In the genomic region with DNA sequence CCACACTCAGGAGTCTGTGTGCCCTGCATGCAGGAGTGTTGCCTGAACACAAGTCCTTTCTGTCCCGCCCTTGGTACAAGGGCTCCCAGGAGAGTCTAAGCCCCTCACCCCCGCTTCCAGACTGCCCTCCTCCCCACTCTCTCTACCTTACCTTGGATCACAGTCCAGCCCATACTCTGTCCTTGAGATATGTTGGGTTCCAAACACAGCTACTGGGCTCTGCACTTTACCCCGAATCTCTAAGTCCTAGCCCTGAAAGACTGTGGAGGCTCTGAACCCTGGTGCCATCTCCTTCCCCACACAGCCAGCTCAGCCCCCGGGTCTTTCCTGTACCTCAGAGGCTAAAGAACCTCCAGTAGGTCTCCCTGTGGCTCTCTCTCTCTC, we compare ENCODE assay signal across 8 mouse cellular contexts.
DNase-seq lines count a peak whose midpoint lies in the region; ATAC-seq and TF ChIP-seq lines count a peak whose summit lies in the region.

No protein-coding gene starts in this region.

- peaks cover 52% of the 10 kb centered on the region for H3K4me1 ChIP-seq in heart, embryonic 13.5 days
- H3K4me1 ChIP-seq in ES-Bruce4 (ENCODE audit: control insufficient read depth, insufficient read depth, low read length), result peaks cover 2% of the 10 kb centered on the region
- peaks cover 16% of the 10 kb centered on the region for H3K4me1 ChIP-seq in heart, postnatal 0 days (ENCODE audit: control insufficient read depth, insufficient read depth)
- H3K4me1 ChIP-seq in midbrain, embryonic 11.5 days (ENCODE audit: control insufficient read depth, insufficient read depth, low read length), result peaks cover 10% of the 10 kb centered on the region

- H3K4me2 ChIP-seq in heart, embryonic 13.5 days, result peak overlapping the region; percentile 65
- peak overlapping the region; percentile 49 for H3K4me2 ChIP-seq in heart, postnatal 0 days (ENCODE audit: low read depth, low read length)
- peak overlapping the region; percentile 35 for H3K4me2 ChIP-seq in midbrain, embryonic 11.5 days

- no peaks in the 10 kb centered on the region for H3K9me3 ChIP-seq in heart, embryonic 13.5 days
- no peaks in the 10 kb centered on the region for H3K9me3 ChIP-seq in ES-Bruce4 (replicated peaks; ENCODE audit: control insufficient read depth, insufficient read depth, low read length, poor library complexity, severe bottlenecking)
- H3K9me3 ChIP-seq in heart, postnatal 0 days (replicated peaks; ENCODE audit: control insufficient read depth, low read length), result no peaks in the 10 kb centered on the region
- no peaks in the 10 kb centered on the region for H3K9me3 ChIP-seq in midbrain, embryonic 11.5 days (ENCODE audit: control insufficient read depth, low read length)

- no peak for TF ChIP-seq CTCF in ES-Bruce4 (IDR thresholded peaks at IDR 0.05; ENCODE audit: low read depth, low read length)
- no peak for TF ChIP-seq CTCF in heart, postnatal 0 days (IDR thresholded peaks at IDR 0.05; ENCODE audit: low read depth)

- H3K27ac ChIP-seq in heart, embryonic 13.5 days (replicated peaks), result peak overlapping the region; percentile 95
- peak overlapping the region; percentile 99 for H3K27ac ChIP-seq in ES-Bruce4 (ENCODE audit: insufficient read depth, low read length)
- peak overlapping the region; percentile 90 for H3K27ac ChIP-seq in heart, postnatal 0 days (ENCODE audit: low read depth)
- H3K27ac ChIP-seq in midbrain, embryonic 11.5 days (ENCODE audit: low read depth, low read length), result peak overlapping the region; percentile 59; the same call in 1 of the 2 replicates

- H3K27me3 ChIP-seq in heart, embryonic 13.5 days (replicated peaks), result no peaks in the 10 kb centered on the region
- H3K27me3 ChIP-seq in ES-Bruce4 (ENCODE audit: control insufficient read depth, insufficient read depth, low read length, poor library complexity, severe bottlenecking), result no peaks in the 10 kb centered on the region
- no peaks in the 10 kb centered on the region for H3K27me3 ChIP-seq in heart, postnatal 0 days (ENCODE audit: control insufficient read depth, insufficient read depth, low read length)
- H3K27me3 ChIP-seq in midbrain, embryonic 11.5 days (ENCODE audit: control insufficient read depth, insufficient read depth, low read length), result no peaks in the 10 kb centered on the region

- DNase-seq in heart, postnatal 25 days (ENCODE audit: low spot score), result no peak
- DNase-seq in heart, postnatal 0 days (ENCODE audit: low spot score), result no peak
- peak; percentile 89 for DNase-seq in midbrain, embryonic 11.5 days (ENCODE audit: low spot score, missing footprints)
- no peak for DNase-seq in layer of hippocampus, adult 11-12 months (ENCODE audit: low spot score)
- DNase-seq in layer of hippocampus, postnatal 10 days (ENCODE audit: low spot score in 2 of 2), result no peak
- DNase-seq in gastrocnemius, postnatal 36 days, result no peak

- WGBS in heart, embryonic 13.5 days, result 22% methylated on average over 4 of the region's 4 CpGs
- 25% methylated on average over 4 of the region's 4 CpGs for WGBS in heart, postnatal 0 days
- 9% methylated on average over 4 of the region's 4 CpGs for WGBS in midbrain, embryonic 11.5 days

- H3K9ac ChIP-seq in heart, embryonic 13.5 days, result peak overlapping the region; percentile 81
- peak overlapping the region; percentile 85 for H3K9ac ChIP-seq in ES-Bruce4 (ENCODE audit: low read depth, poor library complexity, severe bottlenecking)
- H3K9ac ChIP-seq in heart, postnatal 0 days (replicated peaks; ENCODE audit: low read depth, low read length), result peak overlapping the region; percentile 52
- peak overlapping the region; percentile 48; the same call in 1 of the 2 replicates for H3K9ac ChIP-seq in midbrain, embryonic 11.5 days (ENCODE audit: low read length)

- H3K36me3 ChIP-seq in heart, embryonic 13.5 days, result no peaks in the 10 kb centered on the region
- H3K36me3 ChIP-seq in ES-Bruce4 (ENCODE audit: control insufficient read depth, insufficient read depth, low read length, poor library complexity, severe bottlenecking), result no peaks in the 10 kb centered on the region
- H3K36me3 ChIP-seq in heart, postnatal 0 days (replicated peaks; ENCODE audit: control insufficient read depth, insufficient read depth, low read length), result no peaks in the 10 kb centered on the region
- H3K36me3 ChIP-seq in midbrain, embryonic 11.5 days (ENCODE audit: control insufficient read depth, insufficient read depth, low read length), result no peaks in the 10 kb centered on the region

- no peak for TF ChIP-seq POLR2A in ES-Bruce4 (IDR thresholded peaks at IDR 0.05; ENCODE audit: insufficient read depth, low read length)

- H3K4me3 ChIP-seq in heart, embryonic 13.5 days, result peak overlapping the region; percentile 50
- peak overlapping the region; percentile 76 for H3K4me3 ChIP-seq in ES-Bruce4 (ENCODE audit: low read depth, low read length)
- H3K4me3 ChIP-seq in heart, postnatal 0 days (ENCODE audit: low read depth, low read length), result peak overlapping the region; percentile 43
- peak overlapping the region; percentile 7 for H3K4me3 ChIP-seq in midbrain, embryonic 11.5 days (ENCODE audit: low read depth, low read length)

- no peak for ATAC-seq in heart, embryonic 13.5 days (ENCODE audit: extremely low read depth, insufficient number of reproducible peaks, low FRiP score, low TSS enrichment)
- no peak for ATAC-seq in heart, postnatal 0 days (ENCODE audit: insufficient read depth, low read depth)
- peak; percentile 8; the same call in 1 of the 2 replicates for ATAC-seq in midbrain, embryonic 11.5 days (ENCODE audit: low FRiP score)

- intact Hi-C loops in heart, postnatal 25 days (cut with DNase I), result loop anchor here (2.0 to 5.0 kb wide), 3 partner anchors 78 to 211 kb away; partner anchors contain the start of genes Afdn and Tcte2
- intact Hi-C loops in gastrocnemius, postnatal 36 days (cut with DNase I), result loop anchor here (5.0 kb wide), 1 partner anchor 74 kb away; no protein-coding TSS in a partner anchor

- TF ChIP-seq EP300 in ES-Bruce4 (IDR thresholded peaks at IDR 0.05; ENCODE audit: insufficient read depth, low read depth, low read length), result no peak
- TF ChIP-seq EP300 in heart, postnatal 0 days (IDR thresholded peaks at IDR 0.05; ENCODE audit: low read depth), result no peak

Comparison
In these comparisons a context has a peak if more than half of its experiments do, and no peak if none do; other contexts are left out.
1. H3K4me3 ChIP-seq: peak in every context shown above with its lines; median percentile 76 in ES-Bruce4; 50 in heart, embryonic 13.5 days; 43 in heart, postnatal 0 days; 7 in midbrain, embryonic 11.5 days.